Mouse (Mus musculus) gastrocnemius, adult 8-10 months (tissue): ENCODE results near the gene Pdia6. TPM values are rescaled to one million over a fixed set of nuclear protein-coding genes. Genes with fewer than 3 reads are reported as not detected.

Source experiments
- DNase-seq, 2 experiments: peaks; one replicate each; pipeline ENCODE4 v3.0.0; 2022; ENCODE audit warnings: low spot score in 2 of 2
- total RNA-seq, 4 experiments: library from RNA; stranded (reverse); gene quantifications; 2 replicates each; pipeline ENCODE4 v1.2.4; 2022

The Pdia6 gene
- total RNA-seq, result 10 to 100 TPM; 35.7 to 39.4 (median 37.3) TPM

- peak; percentile 77 to 85 for DNase-seq
Observed at GRCm38 (mm10) chr12:17265971-17266672, at the start of gene Pdia6. Gene Pdia6, plus strand, starts transcription at chr12:17266545.

- no peak for DNase-seq
Observed at GRCm38 (mm10) chr12:17218390-17218789, 48.0 kb upstream of the Pdia6 start.

GRCm38 (mm10) chr12:17219107-17219506, 47.2 kb upstream of the Pdia6 start:
- no peak for DNase-seq

- peak in 1 of 2 experiments; percentile 28 for DNase-seq
Observed at GRCm38 (mm10) chr12:17220631-17221030, 45.7 kb upstream of the Pdia6 start.

GRCm38 (mm10) chr12:17221891-17222428, 44.4 kb upstream of the Pdia6 start:
- DNase-seq, result no peak

GRCm38 (mm10) chr12:17223050-17223449, 43.3 kb upstream of the Pdia6 start:
- DNase-seq, result no peak

GRCm38 (mm10) chr12:17225012-17225411, 41.3 kb upstream of the Pdia6 start:
- peak; percentile 71 to 73 for DNase-seq

- DNase-seq, result no peak
Observed at GRCm38 (mm10) chr12:17227903-17228302, 38.4 kb upstream of the Pdia6 start.

GRCm38 (mm10) chr12:17230581-17230980, 35.8 kb upstream of the Pdia6 start:
- DNase-seq, result no peak

GRCm38 (mm10) chr12:17231513-17231912, 34.8 kb upstream of the Pdia6 start:
- DNase-seq, result peak in 1 of 2 experiments; percentile 50

GRCm38 (mm10) chr12:17235535-17236313, 30.6 kb upstream of the Pdia6 start:
- no peak for DNase-seq

- peak; percentile 44 to 58 for DNase-seq
Observed at GRCm38 (mm10) chr12:17238588-17239427, 27.5 kb upstream of the Pdia6 start.

- no peak for DNase-seq
Observed at GRCm38 (mm10) chr12:17239428-17239688, 27.0 kb upstream of the Pdia6 start.

GRCm38 (mm10) chr12:17241016-17241415, 25.3 kb upstream of the Pdia6 start:
- DNase-seq, result no peak

GRCm38 (mm10) chr12:17241614-17242013, 24.7 kb upstream of the Pdia6 start:
- DNase-seq, result no peak

- peak in 1 of 2 experiments; percentile 51 for DNase-seq
Observed at GRCm38 (mm10) chr12:17242041-17242440, 24.3 kb upstream of the Pdia6 start.

- no peak for DNase-seq
Observed at GRCm38 (mm10) chr12:17250962-17251361, 15.4 kb upstream of the Pdia6 start.

- DNase-seq, result peak in 1 of 2 experiments; percentile 32
Observed at GRCm38 (mm10) chr12:17253069-17253468, 13.3 kb upstream of the Pdia6 start.

- DNase-seq, result no peak
Observed at GRCm38 (mm10) chr12:17255602-17256001, 10.7 kb upstream of the Pdia6 start.

GRCm38 (mm10) chr12:17256905-17257304, 9.4 kb upstream of the Pdia6 start:
- DNase-seq, result peak in 1 of 2 experiments; percentile 26

GRCm38 (mm10) chr12:17258431-17258830, 7.9 kb upstream of the Pdia6 start:
- DNase-seq, result no peak

GRCm38 (mm10) chr12:17261005-17261404, 5.3 kb upstream of the Pdia6 start:
- DNase-seq, result no peak
